Mouse (Mus musculus) bone marrow macrophage, adult 2 months (primary cell): ENCODE measurements around the gene Fhit. TPM values are rescaled to one million over a fixed set of nuclear protein-coding genes. Genes with fewer than 3 reads are reported as not detected.

Experiments
- H3K27ac ChIP-seq: 2 replicates; pipeline ENCODE4 v1.5.1; 2012; ENCODE audit warnings: low read depth, low read length; ENCODE audit not compliant: insufficient read depth
- H3K4me1 ChIP-seq: 2 replicates; pipeline ENCODE4 v1.6.1; 2012; ENCODE audit warnings: low read length; ENCODE audit not compliant: control insufficient read depth, insufficient read depth
- H3K4me3 ChIP-seq: 2 replicates; pipeline ENCODE4 v1.5.1; 2012; ENCODE audit warnings: mild to moderate bottlenecking, low read length, moderate library complexity; ENCODE audit not compliant: insufficient read depth
- CTCF ChIP-seq: IDR thresholded peaks from 2 replicates; pipeline ENCODE4 v1.5.1; 2012; ENCODE audit warnings: low read depth, mild to moderate bottlenecking, low read length, moderate library complexity
- POLR2A ChIP-seq: IDR thresholded peaks from 2 replicates; pipeline ENCODE4 v1.6.1; 2012; ENCODE audit warnings: mild to moderate bottlenecking, low read depth, low read length, borderline replicate concordance
- polyA plus RNA-seq: library from polyadenylated mRNA; stranded (reverse); fragments of >200 nt; gene quantifications from 2 replicates; pipeline ENCODE4 v1.2.4, GENCODE M21; 2012; ENCODE audit not compliant: missing spikeins, insufficient read depth, insufficient read length

Gene Fhit
- polyA plus RNA-seq, 1 experiment = 3.4 TPM

DNA sequence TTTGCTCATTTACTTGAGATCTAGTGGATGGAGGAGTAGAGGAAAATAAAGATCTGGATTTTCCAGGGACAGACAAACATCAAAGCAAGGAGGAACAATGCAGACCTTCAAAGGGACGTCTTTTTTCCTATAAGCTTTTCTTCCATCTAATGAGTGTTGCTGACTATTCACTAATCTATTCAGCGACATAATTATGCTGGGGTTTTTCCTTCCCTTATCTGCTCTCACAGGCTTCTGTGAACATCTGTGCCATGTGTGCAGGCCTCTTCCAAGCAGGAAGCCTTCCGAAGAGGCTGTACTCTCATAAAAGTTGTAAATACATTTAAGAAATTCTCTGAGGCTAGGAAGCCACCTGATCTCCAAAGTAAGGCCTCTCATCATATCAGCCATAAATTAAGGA is 228.2 kb downstream of the Fhit start:
- TF ChIP-seq CTCF = no peak
- TF ChIP-seq POLR2A = no peak
- H3K4me3 ChIP-seq = no peak overlapping the region
- H3K4me1 ChIP-seq = no peaks in the 10 kb centered on the region
- no peak overlapping the region for H3K27ac ChIP-seq

DNA sequence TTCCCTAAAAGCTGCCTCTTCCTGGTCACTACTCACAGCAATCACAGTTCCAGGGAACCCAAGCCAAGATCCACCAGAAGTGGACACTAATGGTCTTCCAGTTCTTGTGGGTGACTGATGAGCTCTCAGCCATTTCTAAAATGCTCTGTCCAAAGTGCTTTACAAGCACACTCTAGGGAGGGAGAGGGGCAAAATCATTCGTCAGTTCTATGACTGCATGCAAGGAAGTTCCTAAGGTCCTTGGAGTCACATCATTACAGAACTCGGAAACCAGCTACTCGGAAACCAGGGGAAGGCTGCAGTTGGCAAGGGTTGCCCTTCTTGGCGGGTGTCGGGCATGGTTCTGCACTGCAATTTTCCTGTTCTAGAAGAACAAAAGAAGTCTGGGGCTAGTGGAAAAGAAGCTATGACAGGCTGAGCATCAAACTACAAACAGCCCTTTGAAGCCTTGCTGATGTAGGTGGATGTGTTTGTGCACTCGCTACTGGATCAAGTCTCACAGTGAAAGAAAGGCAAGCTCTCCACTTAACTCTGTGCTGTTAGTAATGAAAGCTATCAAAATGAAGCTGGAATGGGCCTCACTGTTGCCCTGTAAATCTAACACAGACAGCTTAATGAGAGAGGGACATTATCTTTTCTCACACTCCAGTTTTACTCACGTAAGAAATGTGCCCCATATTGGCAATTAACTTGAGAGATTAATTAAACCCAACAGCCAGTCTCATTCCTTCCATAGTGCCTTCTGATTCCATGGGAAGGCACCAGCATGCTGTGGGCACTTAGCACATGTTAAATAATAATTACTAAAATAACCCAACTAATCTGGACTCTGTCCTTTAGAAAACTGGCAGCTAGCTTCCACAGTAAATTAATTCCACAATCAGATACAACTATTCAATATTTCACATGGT is 243.7 kb downstream of the Fhit start:
- H3K4me1 ChIP-seq = no peaks in the 10 kb centered on the region
- H3K4me3 ChIP-seq = no peak overlapping the region
- H3K27ac ChIP-seq = no peak overlapping the region
- no peak for TF ChIP-seq CTCF
- TF ChIP-seq POLR2A = no peak

DNA sequence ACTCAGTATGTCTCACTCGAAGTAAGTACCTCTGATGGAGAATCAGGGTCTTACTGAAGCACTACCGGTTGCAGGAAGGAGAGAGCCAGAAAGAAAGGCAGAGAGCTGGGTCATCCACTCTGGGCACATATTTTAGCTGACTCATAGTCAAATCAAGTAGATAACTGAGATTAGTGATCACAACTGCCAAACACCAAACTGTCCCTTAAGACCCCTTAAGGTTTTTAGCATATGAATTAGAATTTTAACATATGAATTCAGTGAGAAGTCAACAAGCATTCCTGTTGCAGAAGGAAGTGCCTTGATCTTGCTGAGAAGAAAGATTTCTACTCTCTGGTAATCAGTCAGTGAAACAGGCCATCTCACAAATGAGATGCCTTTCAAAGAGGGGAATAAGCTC is 253.8 kb downstream of the Fhit start:
- TF ChIP-seq CTCF = no peak
- TF ChIP-seq POLR2A = no peak
- Histone ChIP-seq H3K4me1 (no peaks in the 10 kb centered on the region), H3K27ac (no peak overlapping the region), H3K4me3 (no peak overlapping the region)

DNA sequence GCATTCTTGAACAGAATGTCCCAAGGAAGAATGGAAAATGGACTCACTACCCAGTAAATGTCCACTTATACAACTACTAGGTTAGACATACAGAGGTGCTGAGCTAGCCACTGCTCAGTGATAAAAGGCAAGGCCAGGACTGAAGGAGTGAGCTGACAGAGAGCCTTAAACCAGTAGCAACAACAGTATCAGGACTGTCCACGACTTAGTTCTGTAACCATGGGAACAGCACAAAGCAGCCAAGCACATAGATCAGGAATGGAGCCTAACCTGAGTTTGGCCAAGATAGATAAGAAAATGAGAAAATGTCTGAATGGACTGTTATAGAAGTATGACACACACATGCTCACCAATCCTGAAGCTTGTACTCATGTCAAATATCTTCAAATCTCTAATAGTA is 279.1 kb downstream of the Fhit start:
- TF ChIP-seq CTCF = no peak
- no peak for TF ChIP-seq POLR2A
- H3K4me1 ChIP-seq = no peaks in the 10 kb centered on the region
- H3K27ac ChIP-seq = no peak overlapping the region
- H3K4me3 ChIP-seq = no peak overlapping the region

DNA sequence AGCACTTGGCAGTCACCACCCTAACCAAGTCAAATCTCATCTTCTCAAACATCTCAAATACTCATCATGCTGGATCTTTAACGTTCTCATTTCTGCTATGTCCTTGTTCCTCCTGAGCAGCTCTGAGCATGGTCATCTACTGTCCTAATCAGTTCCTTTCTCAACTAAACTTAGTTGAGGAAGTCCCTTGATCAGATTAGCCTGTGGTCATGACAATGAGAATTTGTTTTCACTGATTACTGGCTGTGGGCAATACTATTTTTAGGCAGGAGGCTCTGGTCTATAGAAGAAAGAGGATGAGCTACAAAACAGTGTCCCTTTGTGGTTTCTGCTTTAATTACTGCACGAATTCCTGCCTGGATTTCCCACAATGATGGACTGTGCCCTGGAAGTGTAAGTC is 281.1 kb downstream of the Fhit start:
- Histone ChIP-seq H3K4me1 (no peaks in the 10 kb centered on the region), H3K4me3 (no peak overlapping the region)

DNA sequence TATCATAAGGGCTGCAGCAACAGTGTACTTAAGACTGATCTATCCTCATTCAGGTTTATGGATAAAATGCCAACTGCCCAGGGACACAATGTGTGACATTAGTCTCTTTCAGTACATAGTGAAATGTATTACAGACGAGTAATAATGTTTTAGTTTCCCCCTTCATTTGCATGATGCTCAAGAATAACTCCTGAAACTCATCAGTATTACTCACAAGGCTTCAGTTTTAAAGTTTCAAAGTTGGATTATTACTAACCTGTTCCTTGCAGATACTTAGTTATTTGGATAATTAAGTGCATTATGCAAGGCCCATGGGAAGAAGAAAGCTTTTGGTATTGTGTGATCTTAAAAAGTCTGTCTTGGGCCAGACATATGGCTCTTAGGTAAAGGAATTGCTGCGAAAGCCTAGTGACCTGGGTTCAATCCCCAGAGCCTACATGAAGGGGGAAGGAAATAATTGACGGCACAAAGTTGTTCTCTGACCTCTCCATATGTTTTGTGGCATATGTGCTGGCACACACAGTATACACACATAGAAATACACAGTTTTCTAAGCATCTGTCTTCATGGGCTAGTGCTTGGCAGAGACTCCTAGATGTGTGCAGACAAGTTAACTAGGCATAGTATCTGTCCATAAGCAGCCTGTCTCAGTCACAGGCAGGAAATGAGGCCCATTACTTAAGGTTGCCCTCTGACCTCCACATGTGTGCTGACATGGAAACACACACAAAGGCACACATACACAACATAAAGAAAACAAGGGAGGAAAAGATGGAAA is 287.1 kb downstream of the Fhit start:
- H3K4me1 ChIP-seq = no peaks in the 10 kb centered on the region
- no peak overlapping the region for H3K27ac ChIP-seq
- TF ChIP-seq POLR2A (no peak), CTCF (no peak)
- H3K4me3 ChIP-seq = no peak overlapping the region

More for the DNA sequence above, 281.1 kb downstream of the Fhit start:
- no peak overlapping the region for H3K27ac ChIP-seq
- TF ChIP-seq POLR2A (no peak), CTCF (no peak)

DNA sequence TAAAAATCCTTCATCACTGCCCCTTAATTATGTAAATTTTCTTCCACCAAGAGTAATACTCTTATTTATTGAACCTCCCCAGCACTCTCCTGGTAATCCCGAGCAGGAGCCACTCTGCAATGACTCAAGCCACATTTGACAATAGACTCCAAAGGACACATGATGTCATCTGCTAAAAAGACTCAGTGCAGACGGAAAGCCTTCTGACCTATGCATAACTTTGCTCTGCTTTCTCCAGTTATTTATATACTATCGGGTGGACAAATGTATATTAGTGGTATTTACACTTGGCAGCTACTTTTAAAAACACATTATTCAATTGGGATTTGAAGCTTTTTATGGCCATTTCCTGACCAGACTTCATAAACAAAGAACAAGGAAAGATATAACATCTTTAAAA is 304.2 kb downstream of the Fhit start:
- no peak overlapping the region for H3K4me3 ChIP-seq
- TF ChIP-seq POLR2A (no peak), CTCF (no peak)
- H3K4me1 ChIP-seq = no peaks in the 10 kb centered on the region
- no peak overlapping the region for H3K27ac ChIP-seq

DNA sequence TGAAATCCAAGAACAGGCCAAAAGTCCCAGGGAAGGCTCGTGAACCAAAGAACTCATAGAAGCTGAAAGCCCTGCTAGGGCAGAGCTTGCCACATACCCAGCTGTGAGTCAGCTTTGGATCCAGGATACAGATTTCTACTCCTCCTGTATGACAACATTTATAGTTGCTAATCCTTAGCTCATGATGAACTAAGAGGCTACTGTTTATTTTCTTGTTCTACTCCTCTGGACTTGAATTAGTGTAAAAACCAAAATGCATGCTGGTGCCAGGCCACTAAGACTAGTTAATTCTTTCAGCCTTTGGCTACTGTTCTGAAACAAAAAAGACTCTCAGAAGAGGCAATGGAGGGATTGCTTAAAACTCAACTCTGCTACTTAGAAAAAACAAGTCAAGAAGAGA is 309.9 kb downstream of the Fhit start:
- no peak overlapping the region for H3K27ac ChIP-seq
- H3K4me3 ChIP-seq = no peak overlapping the region
- no peaks in the 10 kb centered on the region for H3K4me1 ChIP-seq
- TF ChIP-seq POLR2A = no peak
- TF ChIP-seq CTCF = no peak

DNA sequence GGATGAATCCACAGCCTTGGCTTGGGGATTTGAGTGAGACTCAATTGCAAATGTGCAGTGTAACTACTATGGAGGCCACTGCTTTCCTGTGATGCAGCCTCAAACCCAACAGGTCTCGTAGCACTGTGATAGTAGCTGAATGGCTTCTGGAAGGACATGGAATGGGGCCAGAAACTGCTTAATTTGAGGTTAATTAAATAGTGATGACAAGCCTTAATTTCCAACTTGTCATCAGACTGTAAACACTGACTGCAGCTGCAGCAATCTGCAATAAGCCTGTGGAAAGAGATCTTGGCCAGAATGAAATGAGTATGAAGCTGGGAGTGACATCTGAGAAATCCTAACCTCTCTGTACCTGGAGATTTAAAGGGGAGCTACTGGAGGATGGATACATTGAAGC is 325.8 kb downstream of the Fhit start:
- Histone ChIP-seq H3K4me3 (no peak overlapping the region), H3K4me1 (no peaks in the 10 kb centered on the region), H3K27ac (no peak overlapping the region)
- TF ChIP-seq POLR2A (no peak), CTCF (no peak)

DNA sequence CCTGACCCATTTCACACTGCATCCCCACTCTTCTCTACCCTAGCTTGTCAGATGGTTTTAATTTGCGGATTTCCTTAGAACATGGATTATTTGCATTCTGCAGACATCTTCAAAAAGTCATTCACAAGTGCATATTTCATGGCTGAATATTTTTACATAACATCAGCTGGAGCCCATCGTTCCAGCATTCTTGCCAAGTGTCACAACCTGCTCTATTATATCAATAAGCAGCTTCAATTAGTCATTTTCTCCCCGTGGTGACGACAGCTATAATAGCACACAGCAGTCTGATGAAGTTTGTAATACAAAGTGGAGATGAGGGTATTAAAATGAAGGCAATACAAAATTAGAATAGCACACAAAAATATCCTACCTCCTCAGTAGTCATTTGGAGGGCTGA is 337.0 kb downstream of the Fhit start:
- no peak for TF ChIP-seq CTCF
- no peak for TF ChIP-seq POLR2A
- H3K27ac ChIP-seq = no peak overlapping the region
- H3K4me3 ChIP-seq = no peak overlapping the region
- no peaks in the 10 kb centered on the region for H3K4me1 ChIP-seq
